Mouse (Mus musculus) lung, adult 2 months (tissue): ENCODE results near the gene Crxos. TPM values are rescaled to one million over a fixed set of nuclear protein-coding genes. Genes with fewer than 3 reads are reported as not detected.
A peak's percentile ranks its signal among the peaks of the same experiment; 100 is the strongest.

Experiments
- DNase-seq: peaks from one replicate; pipeline ENCODE4 v3.0.0; 2022
- H3K4me1 ChIP-seq: fragments of 200-500 bp; 2 replicates; pipeline ENCODE4 v1.6.1; 2011; ENCODE audit warnings: low read length; ENCODE audit not compliant: control insufficient read depth, insufficient read depth
- H3K4me3 ChIP-seq: fragments of 200-500 bp; replicated peaks from 2 replicates; pipeline ENCODE3; 2011; ENCODE audit warnings: low read depth, mild to moderate bottlenecking, control low read depth, low read length; ENCODE audit errors: extremely low read depth
- CTCF ChIP-seq: fragments of 200-500 bp; IDR thresholded peaks from 2 replicates; pipeline ENCODE4 v1.5.1; 2011; ENCODE audit warnings: mild to moderate bottlenecking, low read length, control low read depth; ENCODE audit not compliant: insufficient read depth
- POLR2A ChIP-seq: fragments of 200-500 bp; IDR thresholded peaks from 2 replicates; pipeline ENCODE4 v1.6.1; 2011; ENCODE audit warnings: low read depth, mild to moderate bottlenecking, control low read depth, low read length, borderline replicate concordance; ENCODE audit errors: extremely low read depth
- WGBS: fragments of 180-500 bp; shearing (Covaris S2); methylation state at CpG from one replicate; pipeline ENCODE4 v1.1.7; 2018; 5-methylcytosine and 5-hydroxymethylcytosine counted together
- polyA plus RNA-seq: library from polyadenylated mRNA; depleted of rRNA; stranded (reverse); fragments of >200 nt; gene quantifications from 2 replicates; pipeline ENCODE4 v1.2.3, GENCODE M21; 2012; rRNA removed

Crxos gene
- polyA plus RNA-seq, 1 experiment, result not detected

DNA sequence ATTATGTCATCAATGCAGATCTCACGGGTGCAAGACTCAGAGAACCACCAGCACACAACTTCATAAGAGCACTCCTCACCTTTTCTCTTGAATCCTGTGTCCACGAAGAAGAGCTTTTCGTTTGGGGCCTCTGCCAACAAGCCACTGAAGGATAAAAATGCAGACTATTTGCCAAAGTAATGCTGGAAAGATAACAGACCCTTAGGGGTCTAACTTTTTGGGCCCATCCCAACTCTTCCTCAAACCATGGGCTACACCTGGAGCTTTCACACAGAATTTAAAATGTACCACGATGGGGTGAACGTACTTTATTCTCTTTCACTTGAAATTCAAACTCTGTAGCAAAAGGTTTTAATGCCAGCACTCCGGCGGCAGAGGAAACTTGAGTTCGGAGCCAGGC is 62.8 kb downstream of the Crxos start:
- Histone ChIP-seq H3K4me3 (peak overlapping the region; percentile 61), H3K4me1 (peaks cover 7% of the 10 kb centered on the region)
- TF ChIP-seq POLR2A (no peak), CTCF (no peak)
- DNase-seq, result no peak
- 4% methylated on average over 8 of the region's 8 CpGs for WGBS

GRCm38 (mm10) chr7:15945721-15946536 is 63.5 kb downstream of the Crxos start, which contains the start of gene Nop53:
Gene Nop53 (minus strand): TSS chr7:15946074.
- Histone ChIP-seq H3K4me3 (peak within 1 kb of the TSS; percentile 61), H3K4me1 (peaks cover 7% of the 10 kb centered on the region)
- WGBS, result 1% methylated on average over 59 of the region's 59 CpGs
- TF ChIP-seq CTCF (no peak), POLR2A (peak; percentile 75; the same call in 1 of the 2 replicates)
- DNase-seq, result peak; percentile 94

DNA sequence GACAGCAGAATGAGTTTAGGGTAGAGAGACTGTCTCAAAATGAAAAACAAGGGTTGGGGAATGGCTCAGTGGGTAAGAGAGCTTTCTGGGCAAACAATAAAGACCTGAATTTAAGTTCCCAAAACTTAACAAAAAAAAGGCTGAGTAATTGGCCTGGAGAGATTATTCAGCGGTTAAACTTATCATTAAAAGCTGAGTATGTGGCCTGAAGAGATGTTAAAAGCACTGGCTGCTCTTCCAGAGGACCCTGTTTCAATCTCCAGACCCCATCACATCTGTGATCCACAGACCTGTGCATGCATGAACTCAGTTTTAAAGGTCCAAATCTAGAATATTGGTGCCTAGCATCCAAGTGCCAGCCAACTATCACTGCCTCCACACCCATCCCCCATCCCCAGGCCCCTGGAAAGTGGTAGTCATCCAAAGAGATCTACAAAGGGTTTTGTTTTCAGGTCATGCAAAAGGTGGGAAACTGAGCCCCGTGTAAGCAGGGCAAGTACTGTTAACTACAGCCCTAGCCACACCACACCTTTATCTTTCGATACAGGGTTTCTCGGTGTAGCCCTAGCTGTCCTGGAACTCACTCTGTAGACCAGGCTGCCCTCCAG is 65.3 kb downstream of the Crxos start:
- Histone ChIP-seq H3K4me1 (peaks cover 7% of the 10 kb centered on the region), H3K4me3 (no peak overlapping the region)
- no peak for DNase-seq
- TF ChIP-seq POLR2A, result no peak
- no peak for TF ChIP-seq CTCF
- WGBS, result 38% methylated on average over 4 of the region's 4 CpGs

- TF ChIP-seq POLR2A, result peak; percentile 70; the same call in 1 of the 2 replicates
- peak; percentile 77 for TF ChIP-seq CTCF
- WGBS, result under 1% methylated on average over 23 of the region's 23 CpGs
- peak; percentile 83 for DNase-seq
- H3K4me1 ChIP-seq, result peaks cover 7% of the 10 kb centered on the region
- peak overlapping the region; percentile 63 for H3K4me3 ChIP-seq
Observed at GRCm38 (mm10) chr7:15948381-15948941, 66.0 kb downstream of the Crxos start.

DNA sequence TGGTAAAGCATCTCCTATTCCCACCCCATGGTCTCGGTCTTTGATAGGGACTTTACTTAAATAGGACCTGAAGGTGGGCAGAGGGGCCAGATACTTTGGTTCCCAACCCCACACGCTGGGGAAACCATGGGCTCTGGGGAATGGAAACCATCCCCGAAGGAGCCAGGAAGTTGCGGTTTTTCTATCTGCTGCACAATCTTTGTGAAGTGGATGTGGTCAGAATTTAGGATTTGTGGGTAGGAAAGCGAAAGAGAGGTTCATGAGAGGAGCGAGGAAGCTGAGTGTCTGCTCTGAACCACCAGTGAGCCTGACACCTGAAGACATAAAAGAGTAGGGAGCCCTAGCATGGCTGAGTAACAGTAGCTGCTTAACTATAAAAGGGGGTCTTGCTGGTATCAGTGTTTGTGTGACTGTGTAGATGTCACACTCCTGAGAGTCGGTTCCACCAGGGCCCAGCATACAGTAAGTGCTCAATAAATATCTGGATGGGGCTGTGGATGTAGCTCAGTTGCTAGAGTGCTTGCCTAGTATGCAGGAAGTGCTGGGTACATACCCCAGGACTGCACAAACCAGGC is 66.9 kb downstream of the Crxos start:
- TF ChIP-seq POLR2A, result no peak
- TF ChIP-seq CTCF, result no peak
- Histone ChIP-seq H3K4me3 (no peak overlapping the region), H3K4me1 (peaks cover 7% of the 10 kb centered on the region)
- 61% methylated on average over 7 of the region's 7 CpGs for WGBS
- no peak for DNase-seq

DNA sequence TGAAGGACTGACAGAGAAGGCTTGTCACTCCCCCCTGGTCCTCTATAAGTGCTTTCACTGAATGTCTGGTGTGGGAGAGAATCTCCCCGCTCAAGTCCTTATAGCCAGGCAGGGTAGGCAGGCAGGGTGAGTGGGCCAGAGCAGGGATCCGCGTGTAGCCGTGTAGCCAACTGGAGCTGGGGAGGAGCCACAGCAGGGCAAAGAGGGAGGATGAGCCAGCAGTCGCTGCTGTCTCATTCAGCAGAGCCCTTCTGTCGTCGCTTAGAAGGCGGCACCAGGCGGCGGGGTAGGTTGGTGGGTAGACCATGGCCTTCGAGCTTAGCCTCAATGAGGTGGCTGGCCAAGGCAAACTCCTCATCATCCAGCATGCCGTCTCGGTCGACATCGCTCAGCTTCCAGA is 67.6 kb downstream of the Crxos start:
- no peak for DNase-seq
- TF ChIP-seq CTCF, result no peak
- no peak for TF ChIP-seq POLR2A
- WGBS, result 84% methylated on average over 15 of the region's 15 CpGs
- H3K4me1 ChIP-seq, result peaks cover 6% of the 10 kb centered on the region
- no peak overlapping the region for H3K4me3 ChIP-seq

DNA sequence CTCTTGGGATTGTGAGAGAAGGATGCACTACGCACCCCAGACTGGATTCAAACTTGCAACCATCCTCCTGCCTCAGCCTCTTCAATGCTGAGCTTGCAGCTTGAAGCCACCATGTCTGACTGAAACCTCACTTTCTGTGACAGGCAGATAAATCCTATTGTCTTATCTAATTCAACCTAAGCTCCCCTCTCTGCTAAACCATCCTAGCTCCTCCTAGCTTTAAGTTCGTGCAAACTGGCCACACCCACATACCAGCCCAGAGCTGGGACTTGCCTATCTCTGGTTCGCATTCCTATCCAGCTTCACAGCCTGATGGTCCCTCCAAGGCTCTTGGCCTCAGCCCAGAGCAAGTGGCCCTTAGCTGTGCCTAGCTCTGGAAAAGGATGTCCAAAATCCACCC is 70.0 kb downstream of the Crxos start:
- TF ChIP-seq POLR2A, result no peak
- no peak for TF ChIP-seq CTCF
- Histone ChIP-seq H3K4me1 (peaks cover 10% of the 10 kb centered on the region), H3K4me3 (no peak overlapping the region)
- WGBS, result 54% methylated on average over 3 of the region's 3 CpGs
- DNase-seq, result no peak

Other genes starting within 250 kb of the Crxos start
- not detected in 2 replicates for gene Obox3, start 242.7 kb upstream of the Crxos start, polyA plus RNA-seq
- not detected in 2 replicates for gene Obox5, start 132.5 kb upstream of the Crxos start, polyA plus RNA-seq
- gene Obox6, start 42.9 kb upstream of the Crxos start, polyA plus RNA-seq, result not detected in 2 replicates
- gene Crx, start 2.6 kb upstream of the Crxos start, polyA plus RNA-seq, result not detected in 2 replicates
- 480 and 641 TPM in 2 replicates for gene Selenow, start 39.8 kb downstream of the Crxos start, polyA plus RNA-seq
- 119 and 128 TPM in 2 replicates for gene Nop53, start 63.5 kb downstream of the Crxos start, polyA plus RNA-seq
- gene Ehd2, start 85.0 kb downstream of the Crxos start, polyA plus RNA-seq, result 219 and 232 TPM in 2 replicates
- 19.0 and 21.2 TPM in 2 replicates for gene Bicra, start 165.3 kb downstream of the Crxos start, polyA plus RNA-seq
- gene Zfp541, start 179.2 kb downstream of the Crxos start, polyA plus RNA-seq, result 0.02 and 0.04 TPM in 2 replicates
- 144 and 157 TPM in 2 replicates for gene Napa, start 215.8 kb downstream of the Crxos start, polyA plus RNA-seq
- gene Kptn, start 237.3 kb downstream of the Crxos start, polyA plus RNA-seq, result 25.5 and 28.3 TPM in 2 replicates
- 0.85 TPM in 2 replicates for gene Slc8a2, start 247.2 kb downstream of the Crxos start, polyA plus RNA-seq